Mouse (Mus musculus): ENCODE measurements around the gene Fank1. TPM values are rescaled to one million over a fixed set of nuclear protein-coding genes. Genes with fewer than 3 reads are reported as not detected.

Gene Fank1
- total and polyA plus RNA-seq, 3 experiments = 0.16 to 0.17 TPM; not detected in 1

- dilution Hi-C loops (cut with MboI; ENCODE audit: extremely low pct_ligation_motif_present, extremely low pct_unique_long_range_greater_than_20kb, low sequenced_read_pairs) (no loop called here), in situ Hi-C loops (cut with MboI; ENCODE audit: low pct_ligation_motif_present, low pct_unique_long_range_greater_than_20kb, low sequenced_read_pairs) (loop anchor here (5.0 kb wide), 1 partner anchor 109 kb away; no protein-coding TSS in a partner anchor)
- Histone ChIP-seq H3K9me3 (replicated peaks; ENCODE audit: low read length) (no peaks in the 10 kb centered on the region), H3K27ac (ENCODE audit: insufficient read depth, low read depth) (no peak overlapping the region), H3K36me3 (replicated peaks in 1 of 2; ENCODE audit: control insufficient read depth in 1 of 2, insufficient read depth in 1 of 2, low read length in 1 of 2) (no peaks in the 10 kb centered on the region), H3K9ac (ENCODE audit: insufficient read depth, low read depth) (no peak overlapping the region), H3K4me2 (ENCODE audit: insufficient read depth, low read depth, poor library complexity, severe bottlenecking) (no peak overlapping the region), H3K4me3 (replicated peaks in 1 of 3; ENCODE audit: low read depth in 2 of 3, low read length in 2 of 3, poor library complexity in 1 of 3) (no peak overlapping the region), H3K27me3 (replicated peaks) (peaks cover 34% of the 10 kb centered on the region), H3K4me1 (ENCODE audit: control insufficient read depth in 1 of 2, insufficient read depth in 2 of 2) (peaks cover 5 to 10% of the 10 kb centered on the region in 2 experiments), H3K79me2 (replicated peaks; ENCODE audit: control insufficient read depth, extremely low read depth, insufficient read depth, poor library complexity, severe bottlenecking) (no peaks in the 10 kb centered on the region)
- DNase-seq (ENCODE audit: extremely low read depth) = no peak
- TF ChIP-seq MAFK (IDR thresholded peaks at IDR 0.05; ENCODE audit: insufficient replicate concordance, low read length) (no peak), MXI1 (IDR thresholded peaks at IDR 0.05; ENCODE audit: low read depth, low read length) (no peak), RCOR1 (conservative IDR thresholded peaks at IDR 0.05; ENCODE audit: low read depth, low read length) (no peak), BHLHE40 (IDR thresholded peaks at IDR 0.05; ENCODE audit: low read depth, low read length) (no peak), CTCF (conservative IDR thresholded peaks at IDR 0.05 in 1 of 2, IDR thresholded peaks at IDR 0.05 in 1 of 2; ENCODE audit: low read depth in 2 of 2, low read length in 2 of 2) (no peak), CHD2 (IDR thresholded peaks at IDR 0.05; ENCODE audit: low read length) (no peak), NRF1 (IDR thresholded peaks at IDR 0.05; ENCODE audit: low read depth, low read length) (no peak), JUN (IDR thresholded peaks at IDR 0.05; ENCODE audit: insufficient read depth, low read depth, low read length) (no peak), RAD21 (IDR thresholded peaks at IDR 0.05; ENCODE audit: low read depth, low read length) (no peak), ZMIZ1 (IDR thresholded peaks at IDR 0.05; ENCODE audit: low read depth, low read length) (no peak)
Observed at GRCm38 (mm10) chr7:133781583-133781982, 4.9 kb downstream of the Fank1 start.

GRCm38 (mm10) chr7:133781991-133782390, 5.3 kb downstream of the Fank1 start:
- DNase-seq (ENCODE audit: extremely low read depth) = no peak
- H3K4me1 ChIP-seq (ENCODE audit: control insufficient read depth in 1 of 2, insufficient read depth in 2 of 2) = peaks cover 5 to 7% of the 10 kb centered on the region in 2 experiments
- peaks cover 34% of the 10 kb centered on the region for H3K27me3 ChIP-seq (replicated peaks)
- H3K27ac ChIP-seq (ENCODE audit: insufficient read depth, low read depth) = no peak overlapping the region
- no peaks in the 10 kb centered on the region for H3K79me2 ChIP-seq (replicated peaks; ENCODE audit: control insufficient read depth, extremely low read depth, insufficient read depth, poor library complexity, severe bottlenecking)
- dilution Hi-C loops (cut with MboI; ENCODE audit: extremely low pct_ligation_motif_present, extremely low pct_unique_long_range_greater_than_20kb, low sequenced_read_pairs) = no loop called here
- H3K4me2 ChIP-seq (ENCODE audit: insufficient read depth, low read depth, poor library complexity, severe bottlenecking) = no peak overlapping the region
- TF ChIP-seq CHD1 (IDR thresholded peaks at IDR 0.05; ENCODE audit: low read depth, low read length) (no peak), MYC (IDR thresholded peaks at IDR 0.05; ENCODE audit: low read depth, low read length) (no peak), NRF1 (IDR thresholded peaks at IDR 0.05; ENCODE audit: low read depth, low read length) (no peak), ELF1 (IDR thresholded peaks at IDR 0.05; ENCODE audit: low read depth, low read length) (no peak)
- H3K9ac ChIP-seq (ENCODE audit: insufficient read depth, low read depth) = no peak overlapping the region
- H3K36me3 ChIP-seq (replicated peaks in 1 of 2; ENCODE audit: control insufficient read depth in 1 of 2, insufficient read depth in 1 of 2, low read length in 1 of 2) = no peaks in the 10 kb centered on the region
- in situ Hi-C loops (cut with MboI; ENCODE audit: low pct_ligation_motif_present, low pct_unique_long_range_greater_than_20kb, low sequenced_read_pairs) = loop anchor here (5.0 kb wide), 1 partner anchor 110 kb away; no protein-coding TSS in a partner anchor
- no peaks in the 10 kb centered on the region for H3K9me3 ChIP-seq (replicated peaks; ENCODE audit: low read length)
- no peak overlapping the region for H3K4me3 ChIP-seq (replicated peaks in 1 of 3; ENCODE audit: low read depth in 2 of 3, low read length in 2 of 3, poor library complexity in 1 of 3)

Data from CH12.LX (cell line).